Mouse (Mus musculus): ENCODE data around the gene Ppp1r13l. TPM values are rescaled to one million over a fixed set of nuclear protein-coding genes. Genes with fewer than 3 reads are reported as not detected.

Ppp1r13l gene
- polyA plus RNA-seq, 1 experiment, result 5.0 TPM

GRCm38 (mm10) chr7:19420121-19420520, 60.6 kb downstream of the Ppp1r13l start:
- TF ChIP-seq POLR2A (IDR thresholded peaks at IDR 0.05; ENCODE audit: extremely low read depth, insufficient read depth, low read length) (no peak), CTCF (IDR thresholded peaks at IDR 0.05; ENCODE audit: extremely low read depth, insufficient read depth, low read length) (no peak)
- H3K27ac ChIP-seq (ENCODE audit: insufficient read depth, low read length), result no peak overlapping the region
- H3K4me1 ChIP-seq (ENCODE audit: control insufficient read depth, insufficient read depth, low read length), result peaks cover 2% of the 10 kb centered on the region; the same call in 1 of the 2 replicates
- H3K4me3 ChIP-seq (ENCODE audit: insufficient read depth, low read length), result peak overlapping the region; percentile 22; the same call in 1 of the 2 replicates

- Histone ChIP-seq H3K4me1 (ENCODE audit: control insufficient read depth, insufficient read depth, low read length) (peaks cover 2% of the 10 kb centered on the region; the same call in 1 of the 2 replicates), H3K4me3 (ENCODE audit: insufficient read depth, low read length) (peak overlapping the region; percentile 43), H3K27ac (ENCODE audit: insufficient read depth, low read length) (no peak overlapping the region)
- TF ChIP-seq CTCF (IDR thresholded peaks at IDR 0.05; ENCODE audit: extremely low read depth, insufficient read depth, low read length), result no peak
- TF ChIP-seq POLR2A (IDR thresholded peaks at IDR 0.05; ENCODE audit: extremely low read depth, insufficient read depth, low read length), result no peak
These were observed 61.5 kb downstream of the Ppp1r13l start for GRCm38 (mm10) chr7:19420821-19421636.

GRCm38 (mm10) chr7:19423083-19423482, 63.5 kb downstream of the Ppp1r13l start:
- peaks cover 4% of the 10 kb centered on the region; the same call in 1 of the 2 replicates for H3K4me1 ChIP-seq (ENCODE audit: control insufficient read depth, insufficient read depth, low read length)
- H3K4me3 ChIP-seq (ENCODE audit: insufficient read depth, low read length), result no peak overlapping the region
- no peak overlapping the region for H3K27ac ChIP-seq (ENCODE audit: insufficient read depth, low read length)
- TF ChIP-seq POLR2A (IDR thresholded peaks at IDR 0.05; ENCODE audit: extremely low read depth, insufficient read depth, low read length) (no peak), CTCF (IDR thresholded peaks at IDR 0.05; ENCODE audit: extremely low read depth, insufficient read depth, low read length) (no peak)

- TF ChIP-seq CTCF (IDR thresholded peaks at IDR 0.05; ENCODE audit: extremely low read depth, insufficient read depth, low read length) (no peak), POLR2A (IDR thresholded peaks at IDR 0.05; ENCODE audit: extremely low read depth, insufficient read depth, low read length) (no peak)
- Histone ChIP-seq H3K4me3 (ENCODE audit: insufficient read depth, low read length) (no peak overlapping the region), H3K27ac (ENCODE audit: insufficient read depth, low read length) (no peak overlapping the region), H3K4me1 (ENCODE audit: control insufficient read depth, insufficient read depth, low read length) (peaks cover 4% of the 10 kb centered on the region; the same call in 1 of the 2 replicates)
These were observed 64.5 kb downstream of the Ppp1r13l start for GRCm38 (mm10) chr7:19424051-19424450.

GRCm38 (mm10) chr7:19426349-19426748, 66.8 kb downstream of the Ppp1r13l start:
- TF ChIP-seq POLR2A (IDR thresholded peaks at IDR 0.05; ENCODE audit: extremely low read depth, insufficient read depth, low read length), result no peak
- TF ChIP-seq CTCF (IDR thresholded peaks at IDR 0.05; ENCODE audit: extremely low read depth, insufficient read depth, low read length), result no peak
- Histone ChIP-seq H3K27ac (ENCODE audit: insufficient read depth, low read length) (peak overlapping the region; percentile 19; the same call in 1 of the 2 replicates), H3K4me3 (ENCODE audit: insufficient read depth, low read length) (no peak overlapping the region), H3K4me1 (ENCODE audit: control insufficient read depth, insufficient read depth, low read length) (peaks cover 2% of the 10 kb centered on the region; the same call in 1 of the 2 replicates)

- no peak for TF ChIP-seq POLR2A (IDR thresholded peaks at IDR 0.05; ENCODE audit: extremely low read depth, insufficient read depth, low read length)
- no peak for TF ChIP-seq CTCF (IDR thresholded peaks at IDR 0.05; ENCODE audit: extremely low read depth, insufficient read depth, low read length)
- Histone ChIP-seq H3K4me3 (ENCODE audit: insufficient read depth, low read length) (no peak overlapping the region), H3K27ac (ENCODE audit: insufficient read depth, low read length) (peak overlapping the region; percentile 19; the same call in 1 of the 2 replicates), H3K4me1 (ENCODE audit: control insufficient read depth, insufficient read depth, low read length) (peaks cover 2% of the 10 kb centered on the region; the same call in 1 of the 2 replicates)
These were observed 67.3 kb downstream of the Ppp1r13l start for GRCm38 (mm10) chr7:19426888-19427287.

Other genes with a start within 250 kb of the Ppp1r13l start
- gene Gm4969, start 241.4 kb upstream of the Ppp1r13l start, polyA plus RNA-seq (2012; rRNA removed), result 0.70 and 1.1 TPM in 2 replicates
- gene Fbxo46, start 239.9 kb upstream of the Ppp1r13l start, polyA plus RNA-seq (2012; rRNA removed), result 8.2 and 8.6 TPM in 2 replicates
- gene Qpctl, start 210.5 kb upstream of the Ppp1r13l start, polyA plus RNA-seq (2012; rRNA removed), result 16.2 and 17.4 TPM in 2 replicates
- 88.2 and 92.1 TPM in 2 replicates for gene Snrpd2, start 210.0 kb upstream of the Ppp1r13l start, polyA plus RNA-seq (2012; rRNA removed)
- gene Gipr, start 193.6 kb upstream of the Ppp1r13l start, polyA plus RNA-seq (2012; rRNA removed), result 3.3 and 3.9 TPM in 2 replicates
- 156 and 157 TPM in 2 replicates for gene Eml2, start 183.3 kb upstream of the Ppp1r13l start, polyA plus RNA-seq (2012; rRNA removed)
- 6.1 and 6.5 TPM in 2 replicates for gene Gpr4, start 147.2 kb upstream of the Ppp1r13l start, polyA plus RNA-seq (2012; rRNA removed)
- 41.0 and 41.5 TPM in 2 replicates for gene Opa3, start 131.4 kb upstream of the Ppp1r13l start, polyA plus RNA-seq (2012; rRNA removed)
- 15.3 and 16.5 TPM in 2 replicates for gene Vasp, start 87.9 kb upstream of the Ppp1r13l start, polyA plus RNA-seq (2012; rRNA removed)
- gene Ppm1n, start 79.7 kb upstream of the Ppp1r13l start, polyA plus RNA-seq (2012; rRNA removed), result 0.21 and 0.23 TPM in 2 replicates
- 140 TPM in 2 replicates for gene Rtn2, start 77.1 kb upstream of the Ppp1r13l start, polyA plus RNA-seq (2012; rRNA removed)
- gene Fosb, start 49.7 kb upstream of the Ppp1r13l start, polyA plus RNA-seq (2012; rRNA removed), result 5.1 and 7.1 TPM in 2 replicates
- gene Ercc1, start 15.0 kb upstream of the Ppp1r13l start, polyA plus RNA-seq (2012; rRNA removed), result 53.8 and 59.1 TPM in 2 replicates
- gene Cd3eap, start 266 bp upstream of the Ppp1r13l start, polyA plus RNA-seq (2012; rRNA removed), result 14.4 and 14.6 TPM in 2 replicates
- gene Ercc2, start 22.3 kb downstream of the Ppp1r13l start, polyA plus RNA-seq (2012; rRNA removed), result 41.4 and 48.3 TPM in 2 replicates
- gene Klc3, start 44.4 kb downstream of the Ppp1r13l start, polyA plus RNA-seq (2012; rRNA removed), result 2.9 and 3.0 TPM in 2 replicates
- gene Ckm, start 45.0 kb downstream of the Ppp1r13l start, polyA plus RNA-seq (2012; rRNA removed), result 0.66 TPM in 1 of 2 replicates, not detected in the other
- gene Mark4, start 99.1 kb downstream of the Ppp1r13l start, polyA plus RNA-seq (2012; rRNA removed), result 52.0 and 55.4 TPM in 2 replicates
- 0.06 and 0.23 TPM in 2 replicates for gene Exoc3l2, start 103.6 kb downstream of the Ppp1r13l start, polyA plus RNA-seq (2012; rRNA removed)
- 7.6 and 7.9 TPM in 2 replicates for gene Bloc1s3, start 148.6 kb downstream of the Ppp1r13l start, polyA plus RNA-seq (2012; rRNA removed)
- gene Trappc6a, start 148.6 kb downstream of the Ppp1r13l start, polyA plus RNA-seq (2012; rRNA removed), result 22.6 TPM in 2 replicates
- 0.98 and 1.1 TPM in 2 replicates for gene Nkpd1, start 158.1 kb downstream of the Ppp1r13l start, polyA plus RNA-seq (2012; rRNA removed)
- gene Ppp1r37, start 203.3 kb downstream of the Ppp1r13l start, polyA plus RNA-seq (2012; rRNA removed), result 152 and 153 TPM in 2 replicates
- gene Zfp296, start 217.5 kb downstream of the Ppp1r13l start, polyA plus RNA-seq (2012; rRNA removed), result 2.9 and 3.3 TPM in 2 replicates
- 54.2 and 57.8 TPM in 2 replicates for gene Gemin7, start 217.8 kb downstream of the Ppp1r13l start, polyA plus RNA-seq (2012; rRNA removed)
- 140 and 162 TPM in 2 replicates for gene Clasrp, start 244.7 kb downstream of the Ppp1r13l start, polyA plus RNA-seq (2012; rRNA removed)

Data from cortical plate, adult 2 months (tissue).